ENCODE assay signal across 8 mouse cellular contexts in the genomic region with DNA sequence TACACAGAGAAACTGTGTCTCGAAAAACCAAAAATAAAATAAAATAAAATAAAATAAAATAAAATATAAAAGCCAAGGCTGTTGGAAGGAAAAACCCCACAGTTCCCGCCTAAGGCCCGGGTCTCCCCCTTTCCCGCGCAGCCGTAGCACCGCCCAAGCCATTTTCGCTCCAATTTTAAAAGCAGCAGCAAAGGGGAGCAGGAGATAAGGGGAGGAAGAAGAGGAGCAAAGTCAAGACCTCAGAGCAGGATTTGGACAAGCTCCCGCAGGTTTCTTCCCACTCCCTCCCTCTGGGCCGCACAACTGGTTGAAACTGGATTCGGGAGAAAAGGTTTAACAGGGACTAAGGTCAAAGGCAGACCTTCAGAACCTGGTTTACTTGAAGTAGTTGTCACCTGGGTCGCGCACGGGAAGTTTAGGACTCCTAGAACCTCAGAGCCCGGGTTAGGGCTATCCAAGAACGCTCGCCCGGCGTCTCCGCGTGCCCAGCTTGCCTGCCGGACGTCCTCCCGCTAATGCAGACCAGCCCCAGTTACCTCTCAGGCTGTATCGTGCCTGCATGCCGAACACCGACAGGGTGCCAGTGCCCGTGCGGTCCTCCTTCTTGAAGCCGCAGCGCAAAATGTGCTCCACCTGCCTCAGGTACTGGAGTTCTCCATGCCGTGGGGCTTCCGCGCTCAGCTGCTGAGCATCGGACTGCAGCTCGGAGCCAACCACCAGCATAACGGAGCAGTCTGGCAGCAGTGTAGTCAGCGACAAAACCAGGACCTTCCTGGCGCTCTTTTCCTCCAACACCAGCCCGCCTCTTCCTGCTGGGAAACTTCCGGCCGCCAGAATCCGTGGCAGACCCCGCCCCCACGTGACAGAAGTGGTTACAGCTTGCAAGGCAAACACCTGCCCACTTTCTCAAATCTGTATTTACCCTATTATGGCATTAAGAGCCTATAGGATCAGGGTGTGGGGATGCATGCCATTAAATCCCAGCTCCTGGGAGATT. TPM values are rescaled to one million over a fixed set of nuclear protein-coding genes. Genes with fewer than 3 reads are reported as not detected.
DNase-seq lines count a peak whose midpoint lies in the region; ATAC-seq lines count a peak whose summit lies in the region.

A gene (minus strand): TSS at position 793 of the 997 bp plus-strand sequence.

- DNase-seq in gastrocnemius, adult 8-10 months (ENCODE audit: low spot score in 2 of 2) = peak; percentile 41 to 50
- peak; percentile 52 for DNase-seq in hindlimb bud, embryonic 11.5 days (ENCODE audit: extremely low spot score, low read depth, low spot score)
- DNase-seq in left cerebral cortex, adult 8-10 months (ENCODE audit: low spot score in 2 of 2) = peak; percentile 39 to 60
- DNase-seq in right cerebral cortex, postnatal 14 days = peak; percentile 70
- peak; percentile 91 for DNase-seq in yolk sac, embryonic 10.5 days (ENCODE audit: low spot score)

- H3K4me1 ChIP-seq in megakaryocyte, embryonic 14.5 days = peaks cover 25% of the 10 kb centered on the region

- peak within 1 kb of the TSS; percentile 97 for H3K4me3 ChIP-seq in megakaryocyte, embryonic 14.5 days (replicated peaks)

- H3K27me3 ChIP-seq in megakaryocyte, embryonic 14.5 days (replicated peaks) = no peaks in the 10 kb centered on the region

- no peaks in the 10 kb centered on the region for H3K9me3 ChIP-seq in megakaryocyte, embryonic 14.5 days

- H3K36me3 ChIP-seq in megakaryocyte, embryonic 14.5 days (replicated peaks; ENCODE audit: low read length) = peaks cover 32% of the 10 kb centered on the region

- peak; percentile 73 for ATAC-seq in activated CD4-positive, CD25-positive, alpha-beta regulatory T cell, adult 4 months
- ATAC-seq in common myeloid progenitor, adult 5-6 weeks (replicated peaks; ENCODE audit: low read depth, poor library complexity, severe bottlenecking) = peak; percentile 94

RNA-seq across cellular contexts. Expression of the gene that starts here (rescaled TPM):
- 100 to 1,000 TPM; 112 to 171 TPM for polyA plus RNA-seq in activated CD4-positive, CD25-positive, alpha-beta regulatory T cell, adult 4 months (2017; shearing (Covaris generic))
- total RNA-seq in common myeloid progenitor, adult 5-6 weeks (2017) = 112 and 152 TPM in 2 replicates
- total RNA-seq in gastrocnemius, adult 8-10 months (2022) = 1 to 10 TPM in 1 of 4 experiments, under 1 TPM in 3; 0.51 to 1.0 (median 0.71) TPM
- total RNA-seq in left cerebral cortex, adult 8-10 months (2022) = 1 to 10 TPM; 2.1 to 4.6 (median 2.9) TPM
- 8.9 and 19.3 TPM in 2 replicates for polyA plus RNA-seq in megakaryocyte, embryonic 14.5 days (2012; ENCODE audit: insufficient read depth, low replicate concordance)

Comparison
In these comparisons a context has a peak if more than half of its experiments do, and no peak if none do; other contexts are left out.
1. Peak in every context shown above with its lines: DNase-seq, ATAC-seq and H3K4me3 ChIP-seq.
2. RNA of the gene that starts here (total RNA-seq): 112 to 152 TPM in common myeloid progenitor, adult 5-6 weeks; 2.1 to 4.6 TPM in left cerebral cortex, adult 8-10 months and 0.51 to 1.0 TPM in gastrocnemius, adult 8-10 months; every median in the first group is over 10 times any median in the second.